Mouse (Mus musculus): ENCODE measurements around the gene Zic1.

DNA sequence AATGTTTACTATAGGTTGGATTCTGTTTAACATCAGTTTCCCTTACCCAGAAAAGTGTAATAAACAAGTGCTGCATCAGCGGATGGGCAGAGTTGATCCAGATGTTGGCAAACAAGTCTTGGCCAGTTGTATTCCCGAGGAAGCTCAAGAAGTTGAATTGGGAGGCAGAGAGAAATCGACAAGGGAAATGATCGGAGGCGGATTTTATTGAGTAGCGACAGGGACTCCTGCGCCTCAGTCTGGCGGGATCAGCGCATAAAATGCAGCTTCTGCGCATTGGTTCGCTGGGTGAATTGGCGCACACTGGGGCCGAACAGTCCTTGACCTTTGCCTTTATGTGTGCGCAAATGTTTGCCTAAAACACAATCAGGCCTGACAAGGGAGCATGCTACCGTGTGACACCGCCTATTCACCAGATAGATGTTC is 40.2 kb upstream of the Zic1 start:
- no peak for TF ChIP-seq CTCF (IDR thresholded peaks at IDR 0.05; ENCODE audit: low read depth)
- TF ChIP-seq EP300 (optimal IDR thresholded peaks at IDR 0.05), result no peak

All from stomach, postnatal 0 days (tissue).